Mouse (Mus musculus) adrenal gland, adult 18-20 months (tissue): ENCODE measurements around the gene Kcnn4. TPM values are rescaled to one million over a fixed set of nuclear protein-coding genes. Genes with fewer than 3 reads are reported as not detected.

Experiments used
- DNase-seq, 2 experiments: peaks; one replicate each; pipeline ENCODE4 v3.0.0; 2021 to 2022; ENCODE audit warnings: low spot score in 2 of 2
- long read RNA-seq, 2 experiments: library from polyadenylated mRNA; stranded (forward); transcript quantifications; one replicate each; pipeline ENCODE4 v2.0.0; 2021
- total RNA-seq, 2 experiments: library from RNA; stranded (reverse); gene quantifications; 1 replicate in 1 of 2; 2 replicates in 1 of 2; pipeline ENCODE4 v1.2.3; 2021

Kcnn4 gene
- 1 to 10 TPM in 1 of 2 experiments, under 1 TPM in 1; 0.60 to 1.5 TPM for total RNA-seq
- long read RNA-seq, experiment 1, partial matches to known transcripts: 1 of 6 reads
- long read RNA-seq, experiment 1, other reads (novel, unspliced or antisense): 1 of 6 reads
- long read RNA-seq, experiment 2, partial matches to known transcripts: 0 of 3 reads
- long read RNA-seq, experiment 2, other reads (novel, unspliced or antisense): 2 of 3 reads

DNA sequence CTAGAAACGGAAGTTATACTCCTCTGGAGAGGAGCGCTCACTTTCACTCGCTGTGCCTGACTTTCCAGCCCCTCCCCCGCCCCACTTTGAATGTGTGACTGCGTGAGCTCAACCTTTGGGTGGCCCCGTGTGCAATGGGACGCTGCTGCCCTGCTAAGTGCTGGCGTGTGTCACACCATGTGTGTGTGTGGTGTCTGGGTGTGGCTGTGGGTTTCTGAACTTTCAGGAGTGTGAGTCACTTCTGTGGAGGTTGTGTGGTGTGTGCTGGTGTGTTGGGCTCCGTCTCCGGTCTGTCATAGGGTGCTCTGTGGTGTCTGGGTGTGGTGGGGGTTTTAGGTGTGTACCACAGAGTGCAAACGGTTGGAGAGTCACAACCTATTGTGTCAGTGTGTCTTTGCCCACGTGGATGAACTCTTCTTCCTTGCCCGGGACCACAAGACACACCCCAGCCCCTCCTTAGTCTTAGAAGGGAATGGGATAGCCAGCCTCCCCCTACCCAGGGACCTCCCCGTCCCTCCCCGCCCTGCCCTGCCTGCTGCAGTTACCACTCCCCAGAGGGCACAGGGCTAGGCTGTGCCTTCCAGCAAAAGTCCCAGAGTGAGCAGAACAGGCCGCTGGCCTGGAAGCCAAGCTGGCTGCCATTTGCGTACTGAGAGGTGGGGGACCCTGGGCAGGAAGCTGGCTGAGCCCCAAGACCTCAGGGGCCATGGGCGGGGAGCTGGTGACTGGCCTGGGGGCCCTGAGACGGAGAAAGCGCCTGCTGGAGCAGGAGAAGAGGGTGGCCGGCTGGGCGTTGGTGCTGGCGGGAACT, at the start of gene Kcnn4:
Gene Kcnn4, plus strand, starts transcription at position 533 of the 811 bp plus-strand sequence.
- no peak for DNase-seq

DNA sequence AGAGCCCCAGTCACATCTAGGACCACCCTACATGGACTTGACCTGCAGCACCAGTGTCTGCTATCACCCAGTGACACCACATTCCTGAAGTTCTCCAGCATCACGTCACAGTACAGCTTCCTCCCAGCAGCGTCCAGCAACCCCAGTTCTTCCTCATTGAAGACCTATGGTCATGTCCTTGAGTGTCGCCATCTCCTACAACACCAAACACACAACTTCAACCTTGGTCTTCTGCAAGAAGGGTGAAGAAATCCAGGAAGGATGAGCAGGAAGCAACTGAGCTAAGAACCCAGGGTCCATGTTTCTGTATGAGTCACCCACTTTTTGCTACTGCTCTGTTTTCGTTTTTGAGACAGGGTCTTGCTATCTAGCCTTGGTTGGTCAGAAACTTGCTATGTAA, 47.5 kb upstream of the Kcnn4 start:
- DNase-seq: no peak

DNA sequence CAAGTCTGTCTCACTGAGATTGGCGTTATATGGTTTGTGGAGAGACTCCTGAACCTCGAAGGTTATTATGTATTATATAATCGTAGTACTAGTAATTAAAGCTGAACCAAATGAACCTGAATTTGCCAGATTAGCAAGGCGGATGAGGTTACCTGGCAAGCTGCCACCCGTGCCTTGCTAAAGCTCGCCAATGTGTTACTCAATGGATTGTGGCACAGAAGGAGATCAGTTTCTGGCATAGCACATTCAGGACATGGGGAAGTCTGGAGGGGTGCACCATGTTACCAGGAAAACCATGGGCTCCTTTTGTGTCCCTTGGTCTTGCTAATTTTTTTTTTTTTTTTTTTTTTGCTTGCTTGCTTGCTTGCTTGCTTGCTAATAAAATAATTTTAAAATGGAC, 44.9 kb upstream of the Kcnn4 start:
- peak in 1 of 2 experiments; percentile 26 for DNase-seq

DNA sequence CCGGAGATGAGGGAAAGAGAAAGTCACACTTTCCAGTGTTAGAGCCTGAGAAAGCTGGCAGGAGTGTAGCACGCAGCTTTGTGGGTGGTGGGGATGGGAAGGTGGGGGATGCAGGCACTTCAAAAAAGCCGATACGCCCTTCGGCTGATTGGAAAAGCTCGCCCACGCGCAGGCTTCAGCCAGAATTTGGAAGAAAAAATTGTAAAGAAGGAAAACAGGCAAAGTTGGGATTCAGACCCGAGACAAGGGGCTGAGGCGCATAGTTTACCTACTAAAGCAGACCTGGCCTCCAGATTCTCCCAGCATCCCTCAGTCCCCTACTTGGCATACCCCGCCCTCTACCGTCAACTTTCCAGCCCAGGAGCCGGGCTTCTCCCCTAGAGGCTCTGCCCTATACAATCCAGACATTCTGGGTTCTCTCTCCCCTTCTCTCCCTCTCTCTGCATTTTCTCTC, 44.4 kb upstream of the Kcnn4 start:
- no peak for DNase-seq

DNA sequence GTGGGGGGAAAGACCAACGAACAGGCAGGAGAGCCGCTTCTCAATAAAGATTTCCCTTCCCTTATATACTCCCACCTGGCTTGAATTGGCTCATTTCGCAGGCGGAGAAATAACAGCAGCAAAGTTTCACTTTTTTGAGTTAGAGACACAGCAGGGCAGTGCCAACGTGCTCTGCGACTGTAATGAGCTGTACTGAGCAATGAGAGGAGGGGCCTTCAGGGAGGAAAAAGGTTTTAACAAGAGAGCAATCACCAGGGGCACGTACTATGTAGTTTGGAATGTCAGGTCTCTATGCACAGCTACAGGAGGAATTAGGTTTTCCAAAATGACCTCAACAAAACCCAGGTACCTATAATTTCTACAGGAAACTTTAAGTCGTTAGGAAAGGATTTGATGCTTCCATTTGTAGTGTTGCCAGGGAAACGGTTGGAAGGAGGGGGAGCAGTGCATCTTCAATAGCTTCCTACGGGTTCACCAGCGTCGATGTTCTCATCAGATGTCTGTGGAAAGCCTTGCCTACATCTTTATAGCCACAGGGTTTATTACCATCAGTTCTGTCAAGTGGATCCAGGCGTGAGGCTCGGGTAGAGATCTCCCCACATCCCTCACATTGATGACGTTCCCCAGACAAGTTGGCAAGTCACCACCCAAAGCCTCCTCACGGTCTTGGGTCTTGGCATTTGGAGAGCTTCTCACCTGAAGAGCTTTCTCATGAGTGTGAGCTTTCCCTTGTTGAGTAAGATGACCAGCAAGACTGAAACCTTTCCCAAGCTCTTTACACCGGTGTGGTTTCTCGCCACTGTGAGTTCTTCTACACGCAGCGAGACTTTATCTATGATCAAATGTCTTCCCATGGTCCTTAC, 43.6 kb upstream of the Kcnn4 start:
- DNase-seq: no peak

DNA sequence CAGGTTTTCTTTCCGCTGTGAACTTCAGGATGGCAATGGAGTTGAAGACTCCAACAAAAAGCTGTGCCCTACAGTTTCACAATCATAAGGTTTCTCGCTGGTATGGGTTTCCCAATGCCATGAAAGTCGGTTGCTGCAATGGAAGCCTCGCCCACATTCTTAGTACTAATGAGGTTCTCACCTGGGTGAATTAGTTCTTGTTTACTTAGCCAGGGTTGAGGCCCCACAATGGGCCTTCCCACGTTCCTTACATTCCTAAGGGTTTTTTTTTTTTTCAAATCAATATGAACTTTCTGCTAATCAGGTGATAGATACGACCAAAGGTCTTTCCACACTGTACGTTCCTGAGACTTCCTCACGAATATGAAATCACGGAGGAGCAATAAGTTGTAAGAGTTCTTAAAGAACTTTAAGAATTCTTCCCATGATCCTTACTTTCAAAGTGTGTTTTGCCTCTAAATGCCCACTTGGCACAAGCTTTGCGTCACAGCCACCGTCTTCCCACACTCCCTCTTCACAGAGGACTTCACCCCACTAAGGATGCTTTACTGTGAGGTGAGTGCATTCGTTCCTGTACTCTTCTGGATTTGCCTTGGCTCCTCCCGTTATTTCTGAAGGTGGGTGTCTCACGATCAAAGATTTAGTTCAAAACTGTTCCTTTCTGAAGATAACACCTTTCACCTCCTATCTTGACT, 42.6 kb upstream of the Kcnn4 start:
- no peak for DNase-seq

DNA sequence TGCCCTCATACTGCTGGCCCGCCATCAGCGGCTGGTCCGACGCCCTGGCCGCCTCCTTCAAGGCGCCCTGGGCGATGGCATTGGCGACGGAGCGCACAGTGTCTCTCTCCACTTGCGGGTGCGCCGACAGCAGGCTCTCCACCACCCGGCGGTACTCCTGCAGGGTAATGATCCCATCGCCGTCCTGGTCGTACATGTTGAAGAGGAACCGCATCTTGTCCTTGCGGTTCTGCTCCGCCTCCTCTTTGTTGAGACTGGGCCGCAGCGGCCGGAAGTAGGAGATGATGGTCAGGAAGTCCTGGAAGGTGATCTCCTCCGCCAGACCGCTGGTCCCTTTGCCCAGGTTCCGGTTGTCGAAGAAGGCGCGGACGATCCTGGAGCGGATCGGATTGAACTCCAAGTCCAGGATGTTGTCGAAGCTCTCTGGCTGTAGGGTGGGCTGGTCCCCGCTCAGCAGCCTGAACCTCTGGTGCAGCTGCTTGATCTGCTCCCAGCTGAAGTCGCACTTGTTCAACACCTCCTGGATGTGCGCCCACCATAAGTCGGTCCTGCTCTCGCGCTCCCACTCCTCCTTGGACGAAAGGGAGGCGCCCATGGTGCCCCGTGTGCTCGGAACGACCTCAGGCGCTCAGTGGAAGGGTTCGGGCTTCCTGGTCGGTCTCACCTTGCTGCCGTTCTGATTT, 36.6 kb upstream of the Kcnn4 start, which contains the start of gene Tescl:
Gene Tescl, minus strand, starts transcription at position 633 of the 683 bp plus-strand sequence.
- DNase-seq: no peak

DNA sequence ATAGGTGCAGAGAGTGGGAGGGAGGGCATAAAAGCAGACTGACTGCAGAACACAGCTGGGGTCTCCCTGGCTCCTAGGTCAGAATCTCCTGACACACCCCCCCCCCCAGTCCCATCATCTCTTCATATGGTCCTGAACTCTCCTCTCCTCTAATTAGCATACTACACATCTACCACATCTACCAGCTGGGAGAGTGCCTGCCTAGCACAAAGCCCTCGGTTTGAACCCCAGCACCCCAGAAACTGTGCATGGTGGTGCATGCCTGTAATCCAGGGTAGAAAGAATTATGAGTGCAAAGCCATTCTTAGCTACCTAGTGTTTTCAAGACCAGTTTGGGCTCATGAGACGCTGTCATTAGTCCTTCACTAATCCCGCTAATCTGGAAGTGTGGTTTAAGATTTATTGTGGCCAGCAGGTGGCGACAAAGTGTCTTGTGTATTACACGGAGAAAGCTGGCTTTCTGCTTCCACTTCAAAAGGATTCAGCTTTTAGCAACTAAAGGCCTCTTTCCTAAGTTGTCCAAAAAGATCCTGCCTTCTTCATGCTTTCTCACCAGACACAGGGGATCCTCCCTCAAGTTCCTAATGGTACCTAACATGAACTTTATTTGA, 34.3 kb upstream of the Kcnn4 start:
- DNase-seq: peak; percentile 56 to 76

DNA sequence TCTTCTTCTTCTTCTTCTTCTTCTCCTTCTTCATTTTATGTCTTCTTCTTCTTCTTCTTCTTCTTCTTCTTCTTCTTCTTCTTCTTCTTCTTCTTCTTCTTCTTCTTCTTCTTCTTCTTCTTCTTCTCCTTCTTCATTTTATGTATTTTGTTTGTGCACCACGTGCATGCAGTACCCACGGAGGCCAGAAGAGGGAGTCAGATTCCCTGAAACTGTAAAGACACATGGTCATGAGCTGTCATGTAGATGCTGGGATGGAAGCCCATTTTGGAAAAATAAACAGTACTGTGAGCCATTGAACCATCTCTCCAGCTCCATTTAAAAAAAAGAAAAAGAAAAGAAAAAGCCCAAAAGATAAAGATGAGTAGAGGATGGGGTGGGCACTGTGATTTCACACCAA, 31.8 kb upstream of the Kcnn4 start:
- DNase-seq: no peak

DNA sequence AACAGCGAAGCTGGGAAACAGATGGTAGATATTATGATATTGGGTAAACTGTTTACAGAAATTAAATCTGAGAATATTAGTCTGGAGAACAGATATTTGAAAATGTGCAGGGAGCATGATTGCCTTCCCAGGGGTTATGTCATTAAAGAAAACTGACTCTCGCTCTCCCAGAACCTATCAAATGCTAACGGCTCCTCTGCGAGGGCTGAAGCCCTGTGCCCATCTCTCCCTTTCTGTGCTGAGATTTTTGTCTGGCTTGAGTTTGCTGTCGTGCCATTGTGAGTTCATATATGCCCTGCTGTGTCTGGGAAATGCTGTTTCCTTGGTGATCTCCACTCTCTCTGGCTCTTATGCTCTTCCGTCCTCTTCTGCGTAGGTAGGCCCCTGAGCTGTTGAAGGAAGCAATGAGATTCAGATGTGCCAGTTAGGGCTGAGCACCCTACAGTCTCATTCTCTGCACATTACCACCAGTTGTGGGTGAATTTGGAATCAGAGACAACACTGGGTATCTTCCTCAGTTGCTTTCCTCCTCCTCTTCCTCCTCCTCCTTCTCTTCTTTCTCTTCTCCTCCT, 26.3 kb upstream of the Kcnn4 start:
- DNase-seq: no peak

DNA sequence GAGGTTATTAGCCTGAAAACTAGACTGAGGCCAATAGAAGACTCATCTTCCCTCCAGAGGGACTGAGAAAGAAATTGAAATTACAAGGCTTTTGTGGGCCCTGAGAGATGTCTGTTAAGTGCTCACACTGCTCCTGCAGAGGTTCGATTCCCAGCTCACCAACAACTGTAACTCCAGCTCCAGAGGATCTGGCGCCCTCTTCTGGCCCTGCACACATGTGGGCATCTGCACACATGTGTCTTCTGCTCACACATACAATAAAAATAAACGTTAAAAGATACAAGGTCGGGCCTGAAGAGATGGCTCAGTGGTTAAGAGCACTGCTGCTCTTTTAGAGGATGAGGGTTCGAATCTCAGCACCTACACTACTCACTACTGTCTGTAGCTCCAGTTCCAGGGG, 23.6 kb upstream of the Kcnn4 start:
- no peak for DNase-seq

DNA sequence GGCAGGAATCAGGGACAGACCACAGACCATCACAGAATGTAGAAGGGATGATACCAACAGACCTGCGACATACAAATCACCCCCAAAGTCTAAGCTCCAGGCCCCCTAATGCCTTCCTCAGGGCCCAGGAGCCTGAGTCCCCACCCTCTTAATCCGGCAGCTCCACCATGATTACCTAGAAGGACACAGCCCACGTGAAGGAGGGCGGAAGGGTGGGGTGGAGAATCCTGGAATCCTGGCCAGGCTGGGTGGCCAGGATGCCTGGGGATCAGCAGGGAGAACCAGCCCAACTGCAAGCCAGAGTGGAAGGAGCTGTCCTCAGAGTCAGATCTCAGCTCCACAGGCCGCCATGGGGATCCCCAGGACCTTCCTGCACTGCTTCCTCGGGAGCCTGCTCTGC, 21.2 kb upstream of the Kcnn4 start, which contains the start of gene Lypd5:
Gene Lypd5, plus strand, starts transcription at position 301 of the 400 bp plus-strand sequence.
- no peak for DNase-seq

DNA sequence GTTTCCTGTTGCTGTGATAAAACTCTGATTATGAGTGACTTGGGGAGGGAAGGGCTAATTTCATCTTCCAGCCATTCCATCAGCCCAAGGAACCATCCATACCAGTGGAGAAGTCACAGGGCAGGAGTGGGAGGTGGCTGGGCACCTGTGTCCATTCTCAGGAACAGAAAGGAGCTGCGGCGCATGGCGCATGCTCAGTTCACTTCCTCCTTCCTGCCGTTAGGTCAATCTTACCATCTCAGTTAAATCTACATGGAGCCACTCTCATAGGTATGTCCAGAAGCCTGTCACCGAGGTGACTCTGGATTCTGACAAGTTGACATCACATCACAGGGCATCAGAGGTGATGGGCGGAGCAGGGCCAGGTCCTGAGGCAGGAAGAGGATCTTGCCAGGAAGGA, 14.4 kb upstream of the Kcnn4 start:
- no peak for DNase-seq

DNA sequence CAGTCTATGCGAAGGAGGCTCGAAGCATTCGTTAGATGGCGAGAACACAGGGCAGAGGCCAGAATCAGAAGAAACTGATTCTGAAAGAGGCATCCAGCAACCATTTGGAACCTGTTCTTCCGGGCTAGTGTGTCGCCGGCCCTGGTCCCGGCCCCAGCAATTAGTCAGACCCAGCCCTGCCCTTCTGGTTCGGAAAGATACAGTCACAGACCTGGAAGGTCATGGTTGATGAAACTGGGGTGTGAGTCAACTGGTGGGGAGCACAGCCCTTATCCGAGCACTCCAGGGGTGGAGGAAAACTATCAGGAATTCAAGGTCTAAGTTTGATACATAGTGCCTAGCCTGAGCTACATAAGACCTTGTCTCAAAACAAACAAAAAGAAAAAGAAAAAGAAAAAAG, 14.0 kb upstream of the Kcnn4 start:
- peak in 1 of 2 experiments; percentile 38 for DNase-seq

DNA sequence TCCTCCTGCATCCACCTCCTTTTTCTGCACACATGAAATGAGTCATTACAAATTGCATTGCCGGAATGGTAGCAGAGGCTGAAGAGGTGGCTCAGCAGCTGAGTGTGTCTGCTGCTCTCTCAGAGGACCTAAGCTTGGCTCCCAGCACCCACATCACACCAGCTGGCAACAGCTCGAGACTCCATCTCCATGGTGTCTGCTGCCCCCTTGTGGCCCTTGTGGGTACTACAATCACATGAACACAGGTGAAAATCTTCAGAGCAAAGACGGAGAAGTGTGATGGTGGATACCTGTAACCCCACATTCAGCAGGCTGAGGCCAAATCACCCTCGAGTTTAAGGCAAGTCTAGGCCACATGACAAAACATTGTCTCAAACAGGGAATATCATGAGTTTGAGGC, 12.2 kb upstream of the Kcnn4 start:
- DNase-seq: no peak

DNA sequence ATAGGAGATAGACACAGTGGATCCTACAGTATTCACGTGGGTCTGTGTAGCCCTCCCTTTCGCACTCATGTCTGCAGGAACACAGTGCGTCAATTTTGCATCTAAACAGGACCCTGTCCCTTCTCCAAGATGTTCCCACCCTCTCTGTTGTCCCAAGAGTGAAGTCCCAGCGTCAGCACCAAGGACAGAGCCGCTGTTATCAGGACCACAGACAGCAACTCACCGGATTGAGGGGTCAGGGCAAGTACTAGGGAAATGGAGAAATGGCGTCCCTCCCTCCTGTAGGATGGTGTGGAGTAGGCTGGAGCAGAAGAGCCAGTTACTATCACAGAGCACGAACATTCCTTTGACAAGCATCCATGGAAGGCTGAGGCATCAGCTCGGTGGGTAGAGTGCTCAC, 10.8 kb upstream of the Kcnn4 start:
- no peak for DNase-seq

DNA sequence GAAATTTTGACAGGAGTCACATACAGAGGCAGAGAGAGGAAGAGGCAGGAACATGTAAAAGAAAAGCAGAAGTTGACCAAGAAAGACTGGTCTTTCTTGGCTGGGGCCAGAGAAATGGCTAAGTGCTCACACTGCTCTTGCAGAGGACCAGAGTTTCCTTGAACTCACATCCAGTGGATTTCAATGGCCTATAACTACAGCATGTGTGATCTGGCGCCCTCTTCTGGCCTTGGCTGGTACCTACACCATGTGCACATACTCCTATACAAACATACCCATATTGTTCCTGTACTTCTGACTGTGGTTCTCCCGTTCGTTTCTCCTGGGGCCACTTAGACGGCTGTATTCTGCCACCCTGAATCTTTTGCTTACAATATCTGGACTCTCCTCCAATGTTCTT, 9.1 kb upstream of the Kcnn4 start:
- DNase-seq: no peak

DNA sequence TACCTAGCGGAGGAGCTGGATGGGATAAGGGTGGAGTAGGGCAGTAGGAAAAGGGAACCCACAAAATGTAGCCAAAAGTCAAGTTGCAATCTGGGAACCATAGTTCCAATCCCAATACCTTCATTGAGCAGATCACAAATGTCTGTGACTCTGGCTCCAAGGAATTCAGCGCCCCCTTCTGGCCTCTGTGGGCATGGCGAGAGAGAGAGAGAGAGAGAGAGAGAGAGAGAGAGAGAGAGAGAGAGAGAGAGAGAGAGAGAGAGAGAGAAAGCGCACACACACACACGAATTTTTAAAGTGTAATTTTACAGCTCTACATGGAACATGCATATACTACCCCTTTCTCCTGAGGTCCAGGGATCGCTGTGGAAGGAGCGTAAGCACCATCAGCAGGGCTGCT, 6.8 kb upstream of the Kcnn4 start:
- DNase-seq: peak in 1 of 2 experiments; percentile 34

DNA sequence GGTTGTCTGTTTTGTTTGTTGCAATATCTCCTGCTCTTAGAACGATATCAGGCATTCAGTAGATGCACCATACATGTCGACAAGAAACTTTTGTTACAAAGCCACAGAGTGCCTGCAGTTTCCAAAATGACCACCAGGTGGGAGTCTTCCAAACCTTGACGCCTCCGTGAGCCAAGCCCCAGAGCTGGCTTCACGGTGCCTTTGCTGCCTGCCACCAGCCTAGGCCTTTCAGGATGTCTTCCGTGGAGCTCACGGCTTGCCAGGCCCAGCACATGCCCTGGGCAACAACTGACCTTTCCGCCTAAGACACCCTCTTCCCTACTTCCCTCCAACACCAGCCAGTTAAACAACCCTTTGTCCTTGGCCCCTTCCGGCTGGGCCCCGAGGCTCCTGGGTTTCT, 5.2 kb upstream of the Kcnn4 start:
- peak; percentile 79 to 85 for DNase-seq
